Mouse (Mus musculus): Measurements from ENCODE around the gene Zfp777.

DNA sequence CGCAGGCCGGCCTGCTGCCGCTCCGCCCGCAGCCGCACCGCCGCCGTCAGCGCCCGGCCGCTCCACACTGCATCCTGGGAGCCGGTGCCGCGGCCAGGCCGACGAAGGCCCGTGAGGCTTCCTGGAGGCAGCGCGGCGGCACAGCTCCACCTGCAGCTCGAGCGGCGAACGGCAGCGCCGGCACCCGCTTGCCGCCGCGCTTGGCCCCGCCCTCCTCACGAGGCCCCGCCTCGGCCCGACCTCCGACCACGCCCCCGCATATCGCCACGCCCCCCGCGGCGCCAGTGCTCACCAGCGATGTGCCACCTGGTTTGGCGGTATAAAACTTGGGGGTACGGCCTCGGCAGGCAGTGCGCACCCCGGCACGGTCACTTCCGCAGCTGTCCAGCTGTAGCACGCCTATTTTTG lies 37.8 kb upstream of the Zfp777 start, which contains the start of gene Zfp746:
- TF ChIP-seq CTCF (IDR thresholded peaks at IDR 0.05; ENCODE audit: control insufficient read depth, insufficient read depth, insufficient replicate concordance, low read depth, low read length) (peak; percentile 70), POLR2A (IDR thresholded peaks at IDR 0.05; ENCODE audit: control insufficient read depth, low read depth, low read length) (peak; percentile 81)
